Mouse (Mus musculus): ENCODE results near the gene Mrps30. TPM values are rescaled to one million over a fixed set of nuclear protein-coding genes. Genes with fewer than 3 reads are reported as not detected.
"Not testable (repeated sequence)": the region's sequence is repeated elsewhere in the genome, so short reads cannot be mapped to it uniquely, and the experiment has no call there.

The Mrps30 gene
- 27.6 and 27.7 TPM in 2 replicates for polyA plus RNA-seq (2015; fragmentation: Nextera tagmentation; extraction: Ambion mirVana)

DNA sequence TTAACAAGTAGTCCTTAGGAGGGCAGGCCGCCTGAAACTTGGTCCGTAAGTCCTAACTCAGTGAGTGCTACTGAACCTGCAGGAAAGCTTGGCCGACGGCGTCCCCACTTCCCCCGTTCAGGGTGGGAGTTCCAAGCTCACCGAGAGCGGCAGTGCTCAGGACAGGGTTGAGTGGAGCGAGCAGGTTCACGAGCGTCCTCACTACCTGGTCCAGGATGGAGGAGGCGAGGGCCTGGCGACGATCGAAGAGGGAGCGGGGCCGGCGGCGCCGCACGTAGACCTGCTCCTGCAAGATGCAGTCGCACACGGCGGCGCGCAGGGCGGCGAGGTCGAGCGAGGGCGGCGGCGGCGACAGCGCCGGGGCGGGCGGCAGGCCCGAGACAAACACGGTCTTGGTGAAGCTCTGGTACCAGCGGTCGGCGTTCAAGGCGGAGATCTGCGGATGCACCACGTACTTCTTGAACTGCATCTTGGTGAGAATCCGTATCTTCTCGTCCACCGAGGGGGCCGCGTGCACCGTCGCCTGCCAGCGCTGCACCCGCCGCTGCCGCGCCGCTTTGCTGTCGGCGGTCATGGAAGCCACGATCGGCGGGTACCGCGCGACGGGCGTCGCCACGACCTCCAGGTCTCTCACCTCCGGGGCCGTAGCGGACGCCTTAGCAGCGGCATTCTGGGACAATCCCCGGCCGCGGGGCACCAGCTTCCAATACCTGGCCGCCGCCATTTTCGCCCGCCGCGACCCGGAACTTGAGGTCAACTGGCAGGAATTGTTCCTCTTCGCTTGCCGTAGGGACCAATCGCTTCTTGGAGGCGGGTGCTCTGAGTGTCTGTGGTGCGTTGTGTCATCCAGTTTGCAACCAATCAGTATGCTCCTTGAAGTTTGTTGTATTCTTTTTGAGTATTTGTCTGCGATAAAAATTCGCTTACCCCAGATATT, at the start of gene Mrps30, which contains the start of gene B430218F22Rik:
TSS of gene Mrps30 (minus strand) at position 742 of the 937 bp plus-strand sequence.
TSS of gene B430218F22Rik (plus strand) at position 120 of the 937 bp plus-strand sequence.
- peak within 1 kb of the TSS; percentile 82 for H3K9ac ChIP-seq (replicated peaks)
- peaks cover 16% of the 10 kb centered on the region for H3K4me1 ChIP-seq
- H3K36me3 ChIP-seq = peaks cover 25% of the 10 kb centered on the region
- H3K9me3 ChIP-seq = no peaks in the 10 kb centered on the region
- under 1% methylated on average over 93 of the region's 93 CpGs for WGBS
- peak within 1 kb of the TSS; percentile 86 for H3K4me3 ChIP-seq
- H3K4me2 ChIP-seq (replicated peaks) = peak within 1 kb of the TSS; percentile 83
- peak within 1 kb of the TSS; percentile 76 for H3K27ac ChIP-seq (replicated peaks)
- no peaks in the 10 kb centered on the region for H3K27me3 ChIP-seq
- peak; percentile 98 for ATAC-seq (replicated peaks)

DNA sequence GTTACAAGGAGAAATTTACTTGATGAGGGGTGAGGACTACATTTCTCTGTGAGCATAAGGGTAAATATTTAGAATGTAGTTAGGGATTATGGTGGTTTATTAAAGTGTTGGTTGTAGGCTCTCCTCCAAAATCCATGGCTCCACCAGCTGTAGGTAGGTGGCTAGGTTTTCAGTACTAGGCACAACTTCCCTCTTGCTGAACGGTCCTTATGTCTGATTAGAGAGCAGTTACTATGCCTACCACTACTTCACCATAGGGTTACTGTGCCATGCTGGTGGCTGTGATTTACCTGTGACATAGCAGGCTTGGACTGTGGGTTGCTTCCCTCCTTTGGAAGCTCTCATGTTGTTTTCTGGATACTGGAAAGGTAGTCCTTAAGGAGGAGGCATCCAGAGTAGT, 33.8 kb upstream of the Mrps30 start:
- 80% methylated on average over 1 of the region's 1 CpGs for WGBS
- Histone ChIP-seq H3K4me1 (peaks cover 4% of the 10 kb centered on the region; the same call in 1 of the 2 replicates), H3K4me3 (no peak overlapping the region), H3K9me3 (no peaks in the 10 kb centered on the region), H3K27ac (replicated peaks) (no peak overlapping the region), H3K27me3 (no peaks in the 10 kb centered on the region), H3K36me3 (no peaks in the 10 kb centered on the region), H3K4me2 (replicated peaks) (no peak overlapping the region), H3K9ac (replicated peaks) (no peak overlapping the region)
- no peak for ATAC-seq (replicated peaks)

GRCm38 (mm10) chr13:118420408-118420807, 33.4 kb upstream of the Mrps30 start:
- ATAC-seq (replicated peaks) = no peak
- Histone ChIP-seq H3K27me3 (no peaks in the 10 kb centered on the region), H3K4me2 (replicated peaks) (no peak overlapping the region), H3K9ac (replicated peaks) (no peak overlapping the region), H3K27ac (replicated peaks) (no peak overlapping the region), H3K9me3 (no peaks in the 10 kb centered on the region), H3K36me3 (no peaks in the 10 kb centered on the region), H3K4me1 (peaks cover 4% of the 10 kb centered on the region; the same call in 1 of the 2 replicates), H3K4me3 (no peak overlapping the region)
- 85% methylated on average over 1 of the region's 1 CpGs for WGBS

GRCm38 (mm10) chr13:118418163-118418562, 31.1 kb upstream of the Mrps30 start:
- no peak for ATAC-seq (replicated peaks)
- 29% methylated on average over 4 of the region's 4 CpGs for WGBS
- H3K4me2 ChIP-seq (replicated peaks) = no peak overlapping the region
- no peak overlapping the region for H3K9ac ChIP-seq (replicated peaks)
- no peak overlapping the region for H3K4me3 ChIP-seq
- H3K4me1 ChIP-seq = peaks cover 4% of the 10 kb centered on the region; the same call in 1 of the 2 replicates
- H3K9me3 ChIP-seq = no peaks in the 10 kb centered on the region
- H3K36me3 ChIP-seq = no peaks in the 10 kb centered on the region
- no peaks in the 10 kb centered on the region for H3K27me3 ChIP-seq
- no peak overlapping the region for H3K27ac ChIP-seq (replicated peaks)

DNA sequence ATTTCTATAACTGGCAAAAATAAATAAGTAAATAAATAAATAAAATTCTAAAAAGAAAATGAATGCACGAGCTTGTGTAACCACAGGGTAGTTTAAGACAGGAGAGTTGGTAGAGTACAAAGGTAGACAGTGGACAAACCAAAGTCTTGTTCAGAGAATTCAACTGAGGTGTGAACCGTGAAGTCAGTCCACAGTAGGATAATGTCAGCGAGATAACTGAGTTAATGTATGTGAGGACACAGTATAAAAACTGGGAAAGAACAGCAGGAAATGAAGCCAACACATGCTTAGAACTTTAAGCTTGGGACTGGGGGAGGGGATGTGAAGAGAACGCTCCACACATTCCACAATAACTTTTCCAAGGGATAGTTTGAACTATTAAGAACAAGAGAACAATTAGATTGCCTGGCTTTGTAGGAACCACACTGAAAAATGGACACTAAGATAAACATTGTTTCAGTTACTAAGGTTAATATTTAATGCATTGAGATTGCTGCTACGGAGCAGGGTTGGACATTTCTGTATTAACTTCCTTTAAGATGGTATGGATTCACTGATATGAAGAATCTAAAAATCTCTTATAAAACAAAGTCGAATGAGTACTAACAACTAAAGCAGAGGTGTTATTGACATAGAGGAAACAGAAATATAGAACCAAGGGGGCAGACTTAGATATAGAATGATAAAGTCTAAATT, 24.4 kb upstream of the Mrps30 start:
- no peak overlapping the region for H3K4me3 ChIP-seq
- H3K36me3 ChIP-seq = no peaks in the 10 kb centered on the region
- no peaks in the 10 kb centered on the region for H3K27me3 ChIP-seq
- 84% methylated on average over 6 of the region's 6 CpGs for WGBS
- no peak overlapping the region for H3K4me2 ChIP-seq (replicated peaks)
- no peak overlapping the region for H3K9ac ChIP-seq (replicated peaks)
- H3K27ac ChIP-seq (replicated peaks) = no peak overlapping the region
- no peak for ATAC-seq (replicated peaks)
- H3K4me1 ChIP-seq = no peaks in the 10 kb centered on the region
- no peaks in the 10 kb centered on the region for H3K9me3 ChIP-seq

DNA sequence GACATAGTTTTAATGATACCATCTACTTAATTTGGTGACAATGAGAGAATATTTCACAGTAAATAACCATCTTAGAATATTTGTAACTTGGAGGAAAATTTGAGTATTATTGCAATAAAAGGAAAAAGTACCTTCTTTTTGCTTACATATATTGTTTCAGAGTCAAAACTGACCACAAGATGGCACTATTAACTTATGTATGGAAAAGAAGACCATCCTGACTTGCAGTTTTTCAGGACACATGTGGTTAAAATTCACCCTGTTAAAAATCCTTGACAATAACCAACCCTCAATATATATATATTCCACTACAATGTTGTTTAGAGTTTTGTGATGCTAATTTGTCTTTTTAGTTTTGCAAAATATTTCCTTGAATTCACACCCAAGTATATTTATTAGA, 16.5 kb upstream of the Mrps30 start:
- H3K9me3 ChIP-seq = no peaks in the 10 kb centered on the region
- H3K36me3 ChIP-seq = no peaks in the 10 kb centered on the region
- no peak overlapping the region for H3K27ac ChIP-seq (replicated peaks)
- no peak overlapping the region for H3K4me2 ChIP-seq (replicated peaks)
- H3K9ac ChIP-seq (replicated peaks) = no peak overlapping the region
- peak; percentile 78 for ATAC-seq (replicated peaks)
- no peaks in the 10 kb centered on the region for H3K4me1 ChIP-seq
- no peak overlapping the region for H3K4me3 ChIP-seq
- H3K27me3 ChIP-seq = no peaks in the 10 kb centered on the region

GRCm38 (mm10) chr13:118400340-118400739, 13.3 kb upstream of the Mrps30 start:
- no peaks in the 10 kb centered on the region for H3K4me1 ChIP-seq
- ATAC-seq (replicated peaks) = no peak
- H3K9ac ChIP-seq (replicated peaks) = no peak overlapping the region
- WGBS = 81% methylated on average over 6 of the region's 6 CpGs
- H3K27me3 ChIP-seq = no peaks in the 10 kb centered on the region
- H3K9me3 ChIP-seq = no peaks in the 10 kb centered on the region
- no peak overlapping the region for H3K27ac ChIP-seq (replicated peaks)
- no peaks in the 10 kb centered on the region for H3K36me3 ChIP-seq
- no peak overlapping the region for H3K4me3 ChIP-seq
- no peak overlapping the region for H3K4me2 ChIP-seq (replicated peaks)

DNA sequence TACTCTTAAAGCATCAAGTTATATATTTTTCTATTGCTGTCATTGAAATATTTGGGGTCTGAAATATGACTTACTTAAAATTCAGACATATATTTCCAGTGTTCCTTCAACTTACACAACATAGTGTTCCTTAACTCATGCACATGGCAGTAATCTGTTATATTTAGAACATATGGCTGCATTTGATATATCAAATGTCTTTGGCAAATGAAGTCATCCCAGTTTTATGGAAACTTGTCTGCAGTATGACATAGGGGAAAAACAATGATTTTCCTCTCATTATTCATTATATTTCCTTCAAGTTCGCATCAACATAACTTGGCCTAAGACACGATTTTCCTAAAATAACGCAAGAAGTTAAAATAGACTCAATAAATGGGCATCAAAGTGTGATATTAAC, 8.8 kb upstream of the Mrps30 start:
- no peak for ATAC-seq (replicated peaks)
- H3K27ac ChIP-seq (replicated peaks) = no peak overlapping the region
- whole genome bisulfite sequencing = 90% methylated on average over 3 of the region's 3 CpGs

GRCm38 (mm10) chr13:118387448-118387801, 373 bp upstream of the Mrps30 start:
- WGBS = 12% methylated on average over 10 of the region's 10 CpGs
- H3K36me3 ChIP-seq = peaks cover 20% of the 10 kb centered on the region
- H3K4me1 ChIP-seq = peaks cover 16% of the 10 kb centered on the region
- ATAC-seq (replicated peaks) = peak; percentile 73
- 0 out of 2 replicates have a peak overlapping the region, but pooled peaks have one; percentile 6 for H3K9ac ChIP-seq (replicated peaks)
- H3K27ac ChIP-seq (replicated peaks); H3K9me3 ChIP-seq; H3K27me3 ChIP-seq: not testable (repeated sequence)
- peak overlapping the region; percentile 86 for H3K4me3 ChIP-seq
- peak overlapping the region; percentile 42 for H3K4me2 ChIP-seq (replicated peaks)

More for the DNA sequence above, 8.8 kb upstream of the Mrps30 start:
- no peaks in the 10 kb centered on the region for H3K27me3 ChIP-seq
- H3K36me3 ChIP-seq = no peaks in the 10 kb centered on the region
- H3K9me3 ChIP-seq = no peaks in the 10 kb centered on the region
- no peak overlapping the region for H3K4me2 ChIP-seq (replicated peaks)
- H3K4me3 ChIP-seq = no peak overlapping the region
- H3K4me1 ChIP-seq = no peaks in the 10 kb centered on the region
- no peak overlapping the region for H3K9ac ChIP-seq (replicated peaks)

- Histone ChIP-seq H3K9ac (replicated peaks) (no peak overlapping the region), H3K36me3 (peaks cover 60% of the 10 kb centered on the region), H3K27me3 (no peaks in the 10 kb centered on the region), H3K4me3 (no peak overlapping the region), H3K4me1 (peaks cover 4% of the 10 kb centered on the region), H3K27ac (replicated peaks) (no peak overlapping the region), H3K9me3 (no peaks in the 10 kb centered on the region), H3K4me2 (replicated peaks) (no peak overlapping the region)
- WGBS = 85% methylated on average over 10 of the region's 10 CpGs
- no peak for ATAC-seq (replicated peaks)
Observed at GRCm38 (mm10) chr13:118380381-118380780, 6.7 kb downstream of the Mrps30 start.

GRCm38 (mm10) chr13:118379155-118379554, 7.9 kb downstream of the Mrps30 start:
- Histone ChIP-seq H3K4me3 (no peak overlapping the region), H3K4me1 (no peaks in the 10 kb centered on the region), H3K27me3 (no peaks in the 10 kb centered on the region), H3K9me3 (no peaks in the 10 kb centered on the region), H3K36me3 (peaks cover 56% of the 10 kb centered on the region), H3K9ac (replicated peaks) (no peak overlapping the region), H3K27ac (replicated peaks) (no peak overlapping the region), H3K4me2 (replicated peaks) (no peak overlapping the region)
- ATAC-seq (replicated peaks) = no peak
- WGBS = 66% methylated on average over 1 of the region's 1 CpGs

DNA sequence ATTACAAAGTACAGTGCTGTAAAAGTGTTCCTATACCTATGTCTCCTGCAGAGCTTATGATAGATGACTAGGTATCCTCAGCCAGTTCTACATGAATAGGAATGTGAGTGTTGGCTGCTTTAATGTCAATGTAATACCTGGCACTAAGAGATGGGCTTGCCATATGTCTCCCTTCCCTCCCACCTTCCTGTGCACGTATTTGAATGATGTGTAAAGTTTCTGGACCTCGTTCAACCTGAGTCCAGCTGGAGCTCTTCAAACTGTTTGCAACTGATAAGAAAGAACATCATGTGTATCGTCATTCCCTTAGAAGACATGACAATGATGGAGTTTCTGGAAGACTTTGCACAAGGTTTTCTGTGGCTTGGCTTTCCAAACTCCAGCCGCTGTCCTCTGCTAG, 14.2 kb downstream of the Mrps30 start:
- no peak for ATAC-seq (replicated peaks)
- no peaks in the 10 kb centered on the region for H3K4me1 ChIP-seq
- H3K27ac ChIP-seq (replicated peaks) = no peak overlapping the region
- H3K9me3 ChIP-seq = no peaks in the 10 kb centered on the region
- H3K27me3 ChIP-seq = no peaks in the 10 kb centered on the region
- WGBS = 90% methylated on average over 4 of the region's 4 CpGs
- no peak overlapping the region for H3K9ac ChIP-seq (replicated peaks)
- H3K4me2 ChIP-seq (replicated peaks) = no peak overlapping the region
- peaks cover 6% of the 10 kb centered on the region for H3K36me3 ChIP-seq
- no peak overlapping the region for H3K4me3 ChIP-seq
